Mouse (Mus musculus) cerebellum, adult 11 months (tissue): ENCODE results near the gene Hoxb6.

Source experiments
- DNase-seq: peaks from one replicate; pipeline ENCODE4 v3.0.0; 2022

The Hoxb6 gene

GRCm38 (mm10) chr11:96291681-96292564 lies at the start of gene Hoxb6:
Gene Hoxb6, plus strand, starts transcription at chr11:96292476.
- no peak for DNase-seq

- no peak for DNase-seq
Measured at GRCm38 (mm10) chr11:96250901-96251300, 41.4 kb upstream of the Hoxb6 start.

GRCm38 (mm10) chr11:96251480-96252031 lies 40.7 kb upstream of the Hoxb6 start:
- no peak for DNase-seq

GRCm38 (mm10) chr11:96252541-96253120 lies 39.6 kb upstream of the Hoxb6 start:
- no peak for DNase-seq

GRCm38 (mm10) chr11:96254221-96254620 lies 38.1 kb upstream of the Hoxb6 start:
- DNase-seq, result no peak

GRCm38 (mm10) chr11:96255111-96255995 lies 36.9 kb upstream of the Hoxb6 start:
- DNase-seq, result no peak

GRCm38 (mm10) chr11:96255996-96256445 lies 36.3 kb upstream of the Hoxb6 start:
- no peak for DNase-seq

GRCm38 (mm10) chr11:96257141-96257540 lies 35.1 kb upstream of the Hoxb6 start:
- DNase-seq, result no peak

GRCm38 (mm10) chr11:96259038-96259437 lies 33.2 kb upstream of the Hoxb6 start:
- DNase-seq, result no peak

- DNase-seq, result no peak
Measured at GRCm38 (mm10) chr11:96259511-96259910, 32.8 kb upstream of the Hoxb6 start.

GRCm38 (mm10) chr11:96260310-96260970 lies 31.8 kb upstream of the Hoxb6 start:
- DNase-seq, result no peak

- DNase-seq, result no peak
Measured at GRCm38 (mm10) chr11:96261323-96261890, 30.9 kb upstream of the Hoxb6 start.

- DNase-seq, result no peak
Measured at GRCm38 (mm10) chr11:96262262-96262830, 29.9 kb upstream of the Hoxb6 start.

GRCm38 (mm10) chr11:96263636-96264389 lies 28.5 kb upstream of the Hoxb6 start:
- no peak for DNase-seq

- DNase-seq, result no peak
Measured at GRCm38 (mm10) chr11:96264390-96265020, 27.8 kb upstream of the Hoxb6 start.

GRCm38 (mm10) chr11:96265954-96266353 lies 26.3 kb upstream of the Hoxb6 start:
- DNase-seq, result no peak

GRCm38 (mm10) chr11:96267021-96267920 lies 25.0 kb upstream of the Hoxb6 start:
- no peak for DNase-seq

GRCm38 (mm10) chr11:96268031-96268745 lies 24.1 kb upstream of the Hoxb6 start:
- no peak for DNase-seq

- DNase-seq, result no peak
Measured at GRCm38 (mm10) chr11:96269869-96270268, 22.4 kb upstream of the Hoxb6 start.
